Mouse (Mus musculus): ENCODE results near the gene Lrpprc.
"Not testable (repeated sequence)": the region's sequence is repeated elsewhere in the genome, so short reads cannot be mapped to it uniquely, and the experiment has no call there.

GRCm38 (mm10) chr17:84814192-84814591 is 23.6 kb upstream of the Lrpprc start:
- not testable (repeated sequence) for TF ChIP-seq CTCF, POLR2A (IDR thresholded peaks at IDR 0.05; ENCODE audit: extremely low read depth, insufficient read depth, low read length)
